Mouse (Mus musculus): ENCODE results near the gene Iqgap2. TPM values are rescaled to one million over a fixed set of nuclear protein-coding genes. Genes with fewer than 3 reads are reported as not detected.

Iqgap2 gene
- polyA plus RNA-seq, 1 experiment from 2014 or later: 9.8 TPM

DNA sequence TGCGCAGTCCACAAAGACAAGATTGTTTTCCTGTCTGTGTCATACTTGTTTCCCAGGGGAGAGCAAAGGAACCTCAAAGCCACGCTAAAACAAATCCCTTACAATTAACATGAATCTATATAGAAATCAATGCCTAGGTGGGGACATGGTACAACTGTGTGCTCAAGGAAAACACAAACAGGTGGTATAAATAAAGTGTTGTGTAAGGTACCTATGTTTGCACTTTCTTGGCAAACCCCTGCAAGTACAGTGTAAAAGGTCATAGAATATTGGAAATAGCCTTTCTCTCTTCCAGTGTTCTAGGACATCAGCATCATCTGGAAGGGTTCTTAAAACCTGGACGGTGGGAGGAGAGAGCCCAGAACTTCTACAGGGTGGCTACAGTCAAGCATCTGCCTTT lies 7.3 kb downstream of the Iqgap2 start:
- ATAC-seq (ENCODE audit: insufficient read depth): no peak
- H3K9ac ChIP-seq: no peak overlapping the region
- H3K4me3 ChIP-seq (ENCODE audit: low read depth, low read length): no peak overlapping the region
- H3K4me1 ChIP-seq (ENCODE audit: insufficient read depth): 0 out of 2 replicates have a peak, but pooled peaks cover 3% of the 10 kb centered on the region
- no peaks in the 10 kb centered on the region for H3K36me3 ChIP-seq (ENCODE audit: insufficient read depth)
- no peak for TF ChIP-seq CTCF (IDR thresholded peaks at IDR 0.05; ENCODE audit: low read depth)
- WGBS: 87% methylated on average over 3 of the region's 3 CpGs
- no peaks in the 10 kb centered on the region for H3K27me3 ChIP-seq (ENCODE audit: insufficient read depth, low read length)
- H3K9me3 ChIP-seq (ENCODE audit: low read depth, low read length): no peaks in the 10 kb centered on the region
- H3K4me2 ChIP-seq: no peak overlapping the region
- H3K27ac ChIP-seq (ENCODE audit: low read depth): no peak overlapping the region
- DNase-seq: no peak

DNA sequence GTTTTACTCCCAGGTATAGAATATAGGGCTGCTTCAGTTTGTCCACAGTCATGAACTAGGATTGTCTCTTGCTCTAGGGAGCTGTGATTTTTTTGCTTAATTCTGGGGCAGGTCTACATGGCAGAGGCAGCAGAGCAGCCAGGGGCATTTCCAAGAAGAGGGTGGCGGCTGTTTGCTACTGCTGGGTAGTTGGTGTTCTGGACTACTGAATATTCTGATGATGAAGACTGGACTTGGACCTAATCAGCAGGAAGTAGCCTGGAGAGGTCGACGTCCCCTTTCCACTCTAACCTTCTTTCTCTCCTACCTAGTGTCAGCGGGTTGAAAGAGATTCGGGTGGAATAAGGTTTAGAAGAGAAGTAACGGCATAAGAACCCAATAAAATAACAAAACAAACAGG lies 9.7 kb downstream of the Iqgap2 start:
- no peak overlapping the region for H3K4me3 ChIP-seq (ENCODE audit: low read depth, low read length)
- no peak for DNase-seq
- no peak for ATAC-seq (ENCODE audit: insufficient read depth)
- H3K27ac ChIP-seq (ENCODE audit: low read depth): no peak overlapping the region
- no peak overlapping the region for H3K9ac ChIP-seq
- no peak overlapping the region for H3K4me2 ChIP-seq
- TF ChIP-seq CTCF (IDR thresholded peaks at IDR 0.05; ENCODE audit: low read depth): no peak
- H3K4me1 ChIP-seq (ENCODE audit: insufficient read depth): 0 out of 2 replicates have a peak, but pooled peaks cover 3% of the 10 kb centered on the region
- H3K27me3 ChIP-seq (ENCODE audit: insufficient read depth, low read length): no peaks in the 10 kb centered on the region
- H3K9me3 ChIP-seq (ENCODE audit: low read depth, low read length): no peaks in the 10 kb centered on the region
- WGBS: 83% methylated on average over 6 of the region's 6 CpGs
- H3K36me3 ChIP-seq (ENCODE audit: insufficient read depth): no peaks in the 10 kb centered on the region

DNA sequence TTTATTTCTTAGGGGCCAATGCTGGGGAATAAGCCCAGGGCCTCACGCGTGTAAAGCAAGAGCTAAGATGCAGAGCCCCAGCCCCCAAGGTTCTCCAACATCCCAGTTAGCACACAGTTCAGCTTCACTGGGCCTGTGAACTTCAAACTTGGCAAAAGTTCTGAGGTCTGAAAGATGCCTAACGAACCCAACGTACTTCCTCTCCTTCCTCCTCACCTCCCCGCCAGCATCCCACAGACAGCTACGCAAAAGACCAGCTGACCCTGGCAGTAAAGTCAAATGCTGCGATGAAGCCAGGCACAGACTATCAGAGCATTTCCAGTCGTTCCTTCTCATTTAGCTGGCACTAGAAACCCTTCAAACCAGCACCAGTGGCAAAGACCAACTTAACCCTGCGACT lies 10.3 kb downstream of the Iqgap2 start:
- no peak for TF ChIP-seq CTCF (IDR thresholded peaks at IDR 0.05; ENCODE audit: low read depth)
- ATAC-seq (ENCODE audit: insufficient read depth) (no peak), DNase-seq (no peak)
- 83% methylated on average over 9 of the region's 9 CpGs for WGBS
- 0 out of 2 replicates have a peak, but pooled peaks cover 3% of the 10 kb centered on the region for H3K4me1 ChIP-seq (ENCODE audit: insufficient read depth)
- no peak overlapping the region for H3K27ac ChIP-seq (ENCODE audit: low read depth)
- H3K4me2 ChIP-seq: no peak overlapping the region
- no peaks in the 10 kb centered on the region for H3K36me3 ChIP-seq (ENCODE audit: insufficient read depth)
- H3K4me3 ChIP-seq (ENCODE audit: low read depth, low read length): no peak overlapping the region
- H3K9me3 ChIP-seq (ENCODE audit: low read depth, low read length): no peaks in the 10 kb centered on the region
- no peaks in the 10 kb centered on the region for H3K27me3 ChIP-seq (ENCODE audit: insufficient read depth, low read length)
- H3K9ac ChIP-seq: no peak overlapping the region

DNA sequence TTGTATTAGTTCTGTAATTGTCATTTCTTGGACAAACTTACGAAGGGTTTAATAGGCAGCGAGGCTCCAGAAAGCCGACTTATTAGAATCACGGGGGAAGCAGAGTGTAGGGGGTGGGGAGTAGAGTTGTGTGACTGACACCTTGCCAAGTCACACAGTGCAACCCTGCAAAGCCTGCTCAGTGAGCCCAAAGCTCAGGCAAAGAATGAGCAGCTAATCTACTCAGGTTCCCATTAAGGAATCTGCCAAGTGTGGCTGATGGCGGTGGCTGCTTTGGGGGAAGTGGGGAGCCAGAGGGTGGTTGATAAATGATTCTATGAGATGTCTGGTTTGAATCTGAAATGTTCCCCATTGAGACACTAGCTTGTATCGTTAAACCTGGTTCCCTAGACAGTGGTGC lies 11.1 kb downstream of the Iqgap2 start:
- peak; percentile 45 for DNase-seq
- Histone ChIP-seq H3K4me3 (ENCODE audit: low read depth, low read length) (no peak overlapping the region), H3K4me1 (ENCODE audit: insufficient read depth) (0 out of 2 replicates have a peak, but pooled peaks cover 3% of the 10 kb centered on the region), H3K36me3 (ENCODE audit: insufficient read depth) (no peaks in the 10 kb centered on the region), H3K9me3 (ENCODE audit: low read depth, low read length) (no peaks in the 10 kb centered on the region), H3K27ac (ENCODE audit: low read depth) (no peak overlapping the region), H3K27me3 (ENCODE audit: insufficient read depth, low read length) (no peaks in the 10 kb centered on the region), H3K4me2 (no peak overlapping the region), H3K9ac (no peak overlapping the region)
- WGBS: 54% methylated on average over 6 of the region's 6 CpGs
- TF ChIP-seq CTCF (IDR thresholded peaks at IDR 0.05; ENCODE audit: low read depth): no peak
- peak; percentile 54; the same call in 1 of the 2 replicates for ATAC-seq (ENCODE audit: insufficient read depth)

DNA sequence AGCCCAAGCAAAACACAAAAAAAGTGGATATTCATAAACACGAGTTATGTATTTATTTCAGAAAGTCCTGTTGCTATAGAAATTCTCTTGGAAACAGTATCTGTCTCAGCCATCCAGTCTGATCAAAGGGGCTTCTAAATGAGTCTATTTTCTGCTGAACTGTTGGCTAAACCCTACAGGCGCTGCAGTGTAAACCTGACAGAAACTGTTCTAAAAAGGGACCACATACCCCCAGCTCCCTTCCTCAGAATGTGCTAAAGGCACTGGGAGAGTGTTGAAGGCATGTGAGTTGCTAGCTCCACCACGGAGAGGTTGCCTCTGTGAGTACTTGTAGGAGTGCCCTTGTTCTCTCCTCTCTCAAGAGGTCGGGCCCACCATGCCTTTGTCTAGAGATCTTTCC lies 19.7 kb downstream of the Iqgap2 start:
- Histone ChIP-seq H3K27me3 (ENCODE audit: insufficient read depth, low read length) (no peaks in the 10 kb centered on the region), H3K4me1 (ENCODE audit: insufficient read depth) (no peaks in the 10 kb centered on the region), H3K9me3 (ENCODE audit: low read depth, low read length) (no peaks in the 10 kb centered on the region), H3K36me3 (ENCODE audit: insufficient read depth) (no peaks in the 10 kb centered on the region), H3K27ac (ENCODE audit: low read depth) (no peak overlapping the region), H3K4me2 (no peak overlapping the region), H3K4me3 (ENCODE audit: low read depth, low read length) (no peak overlapping the region), H3K9ac (no peak overlapping the region)
- DNase-seq (no peak), ATAC-seq (ENCODE audit: insufficient read depth) (no peak)
- WGBS: 49% methylated on average over 4 of the region's 4 CpGs
- no peak for TF ChIP-seq CTCF (IDR thresholded peaks at IDR 0.05; ENCODE audit: low read depth)

DNA sequence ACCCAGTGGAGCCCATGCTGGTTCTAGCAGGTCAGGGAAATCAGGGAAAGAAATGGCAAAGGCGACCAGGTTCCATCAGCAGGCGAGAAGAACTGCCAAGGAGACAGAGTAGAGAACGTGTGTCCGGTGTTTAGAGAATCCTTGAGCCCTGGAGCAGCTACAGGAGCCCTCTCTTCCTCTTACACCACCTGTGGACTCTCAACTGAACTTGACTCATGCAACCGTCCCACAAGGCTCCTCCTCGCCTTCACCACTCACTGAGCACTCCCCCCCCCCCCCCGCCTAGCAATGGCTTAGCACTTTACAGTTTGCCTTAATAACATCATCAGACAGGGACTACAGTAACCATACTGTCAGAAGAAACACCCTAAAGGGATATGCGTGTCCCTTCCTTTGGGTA lies 21.1 kb downstream of the Iqgap2 start:
- Histone ChIP-seq H3K4me1 (ENCODE audit: insufficient read depth) (no peaks in the 10 kb centered on the region), H3K4me3 (ENCODE audit: low read depth, low read length) (no peak overlapping the region), H3K27ac (ENCODE audit: low read depth) (no peak overlapping the region), H3K9me3 (ENCODE audit: low read depth, low read length) (no peaks in the 10 kb centered on the region), H3K9ac (no peak overlapping the region), H3K4me2 (no peak overlapping the region), H3K27me3 (ENCODE audit: insufficient read depth, low read length) (no peaks in the 10 kb centered on the region), H3K36me3 (ENCODE audit: insufficient read depth) (no peaks in the 10 kb centered on the region)
- TF ChIP-seq CTCF (IDR thresholded peaks at IDR 0.05; ENCODE audit: low read depth): no peak
- DNase-seq (no peak), ATAC-seq (ENCODE audit: insufficient read depth) (no peak)
- 78% methylated on average over 8 of the region's 8 CpGs for WGBS

DNA sequence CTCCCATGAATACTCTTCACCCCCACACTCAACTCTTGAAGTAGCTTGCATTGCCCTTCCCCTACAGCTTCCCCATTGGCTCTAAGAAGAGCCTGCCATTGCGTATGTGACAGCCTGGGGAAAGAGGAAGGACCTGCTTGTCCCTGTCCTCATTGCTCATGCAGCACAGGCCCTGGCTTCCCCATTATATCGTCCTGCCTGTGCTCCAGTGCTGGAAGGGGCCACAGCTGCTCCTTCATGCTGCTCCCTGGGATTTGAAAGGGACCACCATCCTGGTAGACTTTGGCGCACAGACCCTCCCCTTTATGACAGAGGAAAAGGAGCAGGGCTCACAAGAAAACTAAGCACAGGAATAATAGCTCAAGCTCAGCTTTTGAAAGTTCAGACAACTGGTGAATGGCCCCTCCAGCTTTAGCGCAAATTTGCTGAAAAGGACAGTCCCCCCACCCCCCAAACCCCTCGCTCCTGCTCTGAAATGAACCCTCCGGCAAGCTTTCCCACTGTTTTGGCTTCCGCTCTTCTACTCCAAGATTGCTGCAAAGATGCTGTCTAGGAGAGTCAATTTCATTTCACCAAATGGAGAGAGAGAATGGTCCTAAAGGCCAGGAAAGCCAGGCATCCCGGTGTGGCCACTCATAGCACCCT lies 22.7 kb downstream of the Iqgap2 start:
- WGBS: 66% methylated on average over 8 of the region's 8 CpGs
- no peak overlapping the region for H3K9ac ChIP-seq
- H3K27me3 ChIP-seq (ENCODE audit: insufficient read depth, low read length): no peaks in the 10 kb centered on the region
- H3K9me3 ChIP-seq (ENCODE audit: low read depth, low read length): no peaks in the 10 kb centered on the region
- ATAC-seq (ENCODE audit: insufficient read depth) (no peak), DNase-seq (no peak)
- H3K4me2 ChIP-seq: no peak overlapping the region
- no peak overlapping the region for H3K4me3 ChIP-seq (ENCODE audit: low read depth, low read length)
- H3K27ac ChIP-seq (ENCODE audit: low read depth): no peak overlapping the region
- no peaks in the 10 kb centered on the region for H3K36me3 ChIP-seq (ENCODE audit: insufficient read depth)
- no peak for TF ChIP-seq CTCF (IDR thresholded peaks at IDR 0.05; ENCODE audit: low read depth)
- H3K4me1 ChIP-seq (ENCODE audit: insufficient read depth): no peaks in the 10 kb centered on the region

Measured in lung, embryonic 14.5 days (tissue).